Mouse (Mus musculus): ENCODE measurements at regions not wholly inside any gene's neighbourhood (a gene's known extent, or its start where the extent isn't known, plus 50 kb on each side); places are given as distances from the start of the nearest gene placed in this dataset.

DNA sequence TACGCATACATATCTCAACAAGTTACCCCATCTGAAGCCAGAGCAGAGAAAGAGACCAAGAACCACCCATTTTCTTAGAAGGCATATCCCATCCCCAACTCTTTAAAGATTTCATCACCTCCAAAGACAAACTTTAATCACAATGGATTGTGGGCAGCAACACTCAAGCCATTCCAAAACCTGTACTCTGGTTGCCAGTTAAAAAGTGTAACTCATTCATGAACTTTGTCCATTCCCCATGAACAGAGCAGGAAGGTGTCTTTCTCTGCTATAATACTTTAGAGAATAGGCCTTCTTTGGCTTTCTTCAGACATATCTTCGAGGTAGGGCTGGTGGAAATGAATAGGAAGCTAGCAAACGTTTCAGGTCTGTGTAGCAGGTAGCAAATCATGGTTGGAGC, 160.4 kb downstream of the Fzd1 start:
- DNase-seq (ENCODE audit: low spot score in 2 of 2): no peak

- no peak for DNase-seq (ENCODE audit: low spot score in 2 of 2)
Observed at GRCm38 (mm10) chr5:4595010-4595409, 162.8 kb downstream of the Fzd1 start.

DNA sequence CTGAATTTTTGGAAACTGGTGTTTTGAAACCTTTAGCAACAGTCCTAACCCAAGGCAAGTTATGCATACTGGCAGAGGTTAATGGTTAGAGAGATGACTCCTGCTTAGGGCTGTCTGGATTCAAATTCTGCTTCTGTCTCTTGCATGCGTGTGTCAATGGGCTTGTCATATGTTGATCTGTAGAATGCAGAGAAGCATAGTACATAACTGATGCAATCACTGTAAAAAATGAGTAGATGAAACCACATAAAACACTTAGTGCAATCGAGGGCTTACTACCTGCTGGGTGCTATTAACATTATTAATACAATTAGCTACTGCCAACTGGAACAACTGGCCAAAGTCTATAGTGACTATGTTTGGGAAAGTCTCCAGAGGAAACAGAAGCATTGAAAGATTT, 163.3 kb downstream of the Fzd1 start:
- DNase-seq (ENCODE audit: low spot score in 2 of 2): no peak

DNA sequence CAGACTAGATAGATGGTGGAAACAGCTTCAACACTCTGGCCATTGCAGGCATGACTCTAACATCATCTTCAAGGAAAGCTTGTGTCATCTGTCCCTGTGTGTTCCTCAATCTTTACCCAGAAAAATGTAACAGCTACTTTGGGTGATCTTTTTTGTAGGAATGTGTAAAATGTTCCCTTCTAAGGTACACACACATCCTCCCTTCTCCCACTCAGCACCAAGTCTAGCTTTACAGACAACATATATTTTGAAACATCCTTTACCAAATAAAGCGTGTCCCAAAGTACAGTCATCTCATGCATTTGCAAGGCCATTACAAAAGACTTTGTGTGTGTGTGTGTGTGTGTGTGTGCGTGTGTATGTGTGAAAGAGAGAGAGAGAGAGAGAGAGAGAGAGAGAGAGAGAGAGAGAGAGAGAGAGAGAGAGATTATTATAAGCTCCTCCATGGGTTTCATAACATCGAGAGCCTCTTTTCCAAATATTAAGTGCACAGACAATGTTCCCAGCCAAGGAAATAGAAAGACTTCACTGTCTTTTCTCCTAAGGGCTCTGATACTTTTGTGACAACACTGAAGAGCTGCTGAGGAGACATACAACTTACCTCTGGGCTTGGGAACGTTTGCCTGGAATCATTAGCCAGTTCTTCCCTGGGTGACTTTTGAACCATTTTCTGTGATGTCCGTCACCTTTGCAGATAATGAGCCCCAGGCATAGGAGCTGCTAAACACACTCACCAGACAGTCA, 164.0 kb downstream of the Fzd1 start:
- DNase-seq (ENCODE audit: low spot score in 2 of 2): no peak

- no peak for DNase-seq (ENCODE audit: low spot score in 2 of 2)
Observed at GRCm38 (mm10) chr5:4591721-4592120, 166.1 kb downstream of the Fzd1 start.

DNA sequence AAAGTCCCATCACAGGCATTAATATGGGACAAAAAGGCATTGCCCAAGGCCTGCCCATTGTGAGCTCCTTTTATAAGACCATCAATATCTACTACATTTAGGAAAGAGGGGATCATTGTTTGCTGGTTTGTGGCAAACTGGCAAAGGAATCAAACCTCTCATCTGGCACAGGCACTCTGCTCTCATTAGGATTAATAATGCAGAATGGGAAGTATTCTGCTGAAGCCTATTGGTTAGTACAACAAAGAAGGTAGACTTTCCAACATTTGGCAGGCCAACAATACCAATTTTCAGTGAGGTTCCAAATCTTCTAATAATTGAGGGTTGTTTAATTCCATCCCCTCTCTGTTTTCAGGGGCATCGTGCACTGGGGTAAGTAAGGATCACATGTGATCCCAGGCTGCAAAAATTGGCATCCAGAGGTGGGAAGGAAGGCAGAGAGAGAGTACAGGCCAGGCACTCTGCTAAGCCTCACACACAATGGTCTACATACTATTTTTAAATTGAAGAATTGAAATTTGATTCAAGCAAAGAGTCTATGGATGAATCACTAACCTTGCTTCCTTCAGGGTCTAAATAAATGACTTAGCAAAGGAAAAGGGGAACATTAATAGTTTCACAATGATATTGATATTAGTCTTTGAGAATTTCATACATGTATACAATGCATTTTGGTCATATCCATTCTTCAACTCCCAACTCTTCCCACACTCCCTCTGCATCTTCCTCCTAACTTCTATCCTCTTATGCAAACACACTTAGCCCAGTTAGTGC, 174.9 kb downstream of the Fzd1 start:
- no peak for DNase-seq (ENCODE audit: low spot score in 2 of 2)

GRCm38 (mm10) chr5:4580185-4580839, 177.5 kb downstream of the Fzd1 start:
- DNase-seq (ENCODE audit: low spot score in 2 of 2): no peak

DNA sequence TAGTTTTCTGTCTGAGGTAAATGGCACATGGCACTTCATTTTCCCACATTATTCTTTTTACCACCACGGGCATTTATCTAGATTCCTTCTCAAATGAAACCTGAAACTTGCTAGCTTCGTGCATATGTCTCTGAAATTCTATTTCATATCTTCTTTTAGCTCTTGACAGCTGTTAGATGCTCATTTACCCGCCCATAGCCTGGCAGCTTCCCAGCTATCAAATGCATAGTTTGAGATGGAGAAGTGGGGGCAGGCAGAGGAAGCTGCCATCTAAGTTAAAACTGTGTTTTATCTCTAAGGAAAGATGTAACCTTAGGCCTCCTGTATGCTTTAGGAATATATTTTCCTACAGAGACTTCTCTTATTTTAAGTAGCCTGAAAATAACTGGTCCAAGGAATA, 179.0 kb downstream of the Fzd1 start:
- DNase-seq (ENCODE audit: low spot score in 2 of 2): peak; percentile 40 to 50

DNA sequence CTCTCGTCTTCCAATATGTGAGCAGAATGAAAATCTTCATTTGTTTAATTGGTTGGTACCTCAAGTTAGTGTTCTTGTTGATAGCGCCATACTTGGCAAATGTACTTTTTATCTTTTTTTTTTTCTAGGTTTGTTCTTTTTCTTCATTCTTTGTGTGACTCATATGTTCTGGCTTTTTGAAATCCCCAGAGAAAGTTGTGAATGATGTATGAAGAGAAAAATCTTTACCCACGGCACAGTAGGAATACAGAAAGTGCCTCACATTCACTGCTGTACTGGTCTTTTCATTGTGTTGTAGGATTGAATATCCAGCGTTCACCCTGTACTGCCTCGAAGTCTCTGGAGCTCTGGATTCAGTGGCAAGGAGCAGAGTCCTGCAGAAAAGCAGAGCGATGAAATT, 180.7 kb downstream of the Fzd1 start:
- no peak for DNase-seq (ENCODE audit: low spot score in 2 of 2)

- no peak for DNase-seq (ENCODE audit: low spot score in 2 of 2)
Observed at GRCm38 (mm10) chr5:4563862-4564261, 194.0 kb downstream of the Fzd1 start.

- no peak for DNase-seq (ENCODE audit: low spot score in 2 of 2)
Observed at GRCm38 (mm10) chr5:4561661-4562060, 196.2 kb downstream of the Fzd1 start.

- DNase-seq (ENCODE audit: low spot score in 2 of 2): no peak
Observed at GRCm38 (mm10) chr5:4561139-4561470, 196.7 kb downstream of the Fzd1 start.

- no peak for DNase-seq (ENCODE audit: low spot score in 2 of 2)
Observed at GRCm38 (mm10) chr5:4560370-4561138, 197.3 kb downstream of the Fzd1 start.

DNA sequence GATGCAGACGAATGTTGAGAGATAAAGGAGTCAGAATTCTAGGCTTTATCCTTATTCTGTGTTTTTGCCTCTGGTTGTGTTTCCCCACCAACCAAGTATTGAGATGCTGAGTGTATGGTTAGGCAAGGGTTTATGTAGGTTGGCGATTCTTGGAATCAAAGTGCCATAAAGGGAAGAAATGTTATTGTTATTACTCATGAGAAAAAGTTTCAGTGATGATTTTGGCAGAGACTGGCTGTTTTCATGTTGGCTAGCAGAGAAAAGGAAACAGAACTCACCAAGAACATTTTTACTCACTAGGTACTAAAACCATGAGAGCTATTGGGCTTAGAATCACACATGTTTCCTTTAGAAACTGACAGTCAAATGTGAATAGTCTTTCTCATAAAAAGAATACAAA, 202.9 kb downstream of the Fzd1 start:
- no peak for DNase-seq (ENCODE audit: low spot score in 2 of 2)

GRCm38 (mm10) chr5:4538572-4538971, 219.3 kb downstream of the Fzd1 start:
- DNase-seq (ENCODE audit: low spot score in 2 of 2): no peak

GRCm38 (mm10) chr5:4536790-4537189, 221.0 kb downstream of the Fzd1 start:
- no peak for DNase-seq (ENCODE audit: low spot score in 2 of 2)

GRCm38 (mm10) chr5:4535951-4536350, 221.9 kb downstream of the Fzd1 start:
- DNase-seq (ENCODE audit: low spot score in 2 of 2): no peak

DNA sequence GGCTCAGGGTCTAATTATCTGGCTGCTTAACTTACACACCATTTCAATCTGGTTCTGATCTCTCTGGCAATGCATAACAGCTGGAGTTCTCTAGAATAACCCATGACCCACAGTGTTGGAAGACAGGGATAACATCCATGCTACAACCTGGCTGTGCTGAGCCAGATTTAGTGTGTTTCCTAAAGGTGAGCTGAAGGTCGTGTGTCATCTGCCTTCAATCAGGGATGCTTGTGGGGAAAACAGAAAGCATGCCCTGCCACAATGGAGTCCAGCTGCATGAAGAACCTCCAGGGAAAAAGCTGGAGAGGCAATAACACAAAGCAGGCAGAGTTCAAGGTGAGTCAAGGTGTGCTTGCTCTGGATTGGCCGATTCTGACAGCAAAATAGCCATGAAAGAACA, 223.3 kb downstream of the Fzd1 start:
- DNase-seq (ENCODE audit: low spot score in 2 of 2): no peak

DNA sequence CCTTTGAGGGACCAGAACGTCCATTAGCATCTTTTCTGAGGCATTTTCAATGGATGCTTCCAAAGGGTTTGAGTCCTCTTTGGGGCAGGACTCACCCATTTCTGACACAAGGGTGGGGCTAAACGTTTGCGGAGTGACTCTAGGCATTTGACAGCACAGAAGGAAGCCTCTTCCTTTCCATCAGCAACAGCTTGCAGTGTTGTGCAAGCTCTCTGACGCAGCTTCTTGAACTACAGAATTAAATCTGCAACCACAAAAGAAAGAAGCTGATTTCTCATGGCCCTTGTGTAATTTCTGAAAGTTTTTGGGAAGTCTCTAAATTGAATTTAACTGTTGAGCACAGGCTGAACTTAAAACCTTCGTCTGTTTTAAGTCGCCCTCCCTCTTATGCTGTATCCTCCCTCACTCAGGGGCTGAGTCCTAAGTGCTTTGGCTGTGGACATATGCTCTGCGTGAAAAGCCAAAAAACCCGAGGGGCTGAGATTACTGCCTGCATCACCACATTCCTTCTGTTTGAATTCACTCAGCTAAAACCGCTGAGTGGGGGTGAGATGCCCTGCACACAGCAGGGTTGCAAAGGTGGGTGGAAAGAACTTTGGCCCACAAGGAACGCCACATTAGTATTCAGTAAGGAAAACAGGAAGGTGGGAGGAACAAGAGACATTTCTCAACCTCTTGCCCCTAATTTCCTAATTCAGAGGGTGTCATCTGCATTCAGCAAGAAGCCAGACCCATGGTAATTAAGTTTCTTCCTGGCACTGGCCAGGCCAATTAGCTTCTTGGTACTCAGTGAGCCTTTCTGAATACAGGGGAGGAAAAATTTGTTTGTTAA, 227.4 kb downstream of the Fzd1 start:
- DNase-seq (ENCODE audit: low spot score in 2 of 2): no peak

- DNase-seq (ENCODE audit: low spot score in 2 of 2): no peak
Observed at GRCm38 (mm10) chr5:4526042-4526815, 231.6 kb downstream of the Fzd1 start.

All from frontal cortex, postnatal 10 days (tissue).